Mouse (Mus musculus) spleen, adult 18-20 months (tissue): Measurements from ENCODE around the gene Appbp2.

ENCODE experiments used
- DNase-seq, 2 experiments: peaks; one replicate each; pipeline ENCODE4 v3.0.0; 2022; ENCODE audit warnings: mixed read lengths in 2 of 2

Gene Appbp2

DNA sequence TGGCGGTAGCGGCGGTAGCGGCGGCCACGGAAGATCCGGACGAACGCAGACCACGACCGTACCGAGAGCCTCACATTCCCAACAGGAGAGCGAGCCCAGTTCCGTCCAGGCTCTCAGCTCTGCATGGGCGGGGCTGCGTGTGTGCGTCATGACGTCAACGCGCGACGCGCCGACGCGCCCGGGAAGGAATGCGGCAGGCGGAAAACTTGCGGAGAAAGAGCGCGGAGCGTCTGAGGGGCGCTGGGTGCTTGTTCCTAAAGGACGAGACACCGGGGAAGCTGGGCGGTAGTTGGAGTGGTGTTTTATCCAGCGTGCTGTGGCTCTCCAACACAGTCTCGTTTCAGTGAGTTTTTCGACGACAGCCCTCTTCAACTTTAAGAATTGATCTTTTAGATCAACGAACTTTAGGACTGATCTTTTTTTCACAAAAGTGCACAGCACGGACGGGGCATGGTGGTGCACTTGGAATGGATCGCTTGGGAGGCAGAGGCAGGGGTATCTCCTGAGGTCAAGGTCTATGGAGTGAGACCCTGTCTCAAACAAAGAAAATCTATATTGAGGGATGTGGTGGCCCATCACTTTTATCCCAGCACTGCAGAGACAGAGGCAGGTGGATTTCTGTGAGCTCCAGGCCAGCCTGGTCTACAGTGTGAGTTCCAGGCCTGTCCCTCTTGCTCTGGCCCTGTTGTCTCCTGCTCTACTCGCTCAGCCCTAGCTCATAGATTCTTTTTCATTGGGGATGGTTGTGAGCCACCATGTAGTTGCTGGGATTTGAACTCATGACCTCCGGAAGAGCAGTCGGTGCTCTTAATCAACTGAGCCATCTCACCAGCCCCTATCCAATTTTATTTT lies at the start of gene Appbp2:
TSS of gene Appbp2 (minus strand) at position 141 of the 852 bp plus-strand sequence.
- peak; percentile 80 to 88 for DNase-seq

DNA sequence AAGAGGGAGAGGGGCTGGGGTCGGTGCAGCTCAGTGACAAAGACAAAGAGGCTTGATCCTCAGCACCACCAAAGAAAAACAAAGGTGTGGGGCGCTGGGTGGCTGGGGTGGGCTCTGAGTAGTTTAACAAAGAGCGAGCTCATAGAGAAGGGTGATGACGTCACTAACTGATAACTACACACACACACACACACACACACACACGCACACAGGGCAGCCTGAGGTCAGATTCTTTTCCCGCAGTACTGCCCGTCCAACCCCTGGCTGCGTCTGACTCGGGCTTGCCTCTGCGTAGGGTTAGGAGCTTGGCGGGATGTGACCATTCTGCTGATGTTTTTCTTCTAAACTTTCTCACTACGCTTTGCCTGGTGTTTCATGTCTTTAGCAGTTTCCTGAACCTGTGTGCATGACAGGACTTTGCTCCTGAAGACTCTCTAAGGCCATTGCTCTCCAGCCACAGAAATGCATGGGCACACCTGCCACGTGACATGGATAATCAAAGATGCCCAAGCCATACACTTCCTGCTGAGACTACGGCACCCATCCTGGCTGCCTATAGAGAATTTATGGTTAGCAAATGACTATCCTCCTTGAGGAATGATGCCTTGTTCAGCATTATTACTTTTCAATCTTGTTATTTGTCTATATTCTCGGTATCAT lies 46.4 kb upstream of the Appbp2 start:
- DNase-seq, result no peak

DNA sequence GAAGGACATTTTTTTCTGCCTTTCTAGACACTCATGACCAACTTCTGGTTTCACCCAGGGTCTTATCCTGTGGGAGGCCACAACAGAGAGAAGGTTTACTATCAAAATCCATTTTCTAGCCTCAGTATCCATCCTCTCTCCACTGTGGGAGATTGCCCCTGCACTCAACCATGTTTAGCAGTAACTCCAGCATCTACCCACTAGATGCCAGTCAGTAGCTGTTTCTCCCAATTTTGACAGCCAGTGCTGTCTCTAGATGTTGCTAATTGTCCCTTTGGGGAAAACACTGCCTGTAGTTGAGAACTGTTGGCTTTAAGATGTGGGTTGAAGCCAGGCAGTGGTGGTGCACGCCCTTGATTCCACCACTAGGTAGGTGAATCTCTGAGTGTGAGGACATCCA lies 43.2 kb upstream of the Appbp2 start:
- DNase-seq, result no peak

DNA sequence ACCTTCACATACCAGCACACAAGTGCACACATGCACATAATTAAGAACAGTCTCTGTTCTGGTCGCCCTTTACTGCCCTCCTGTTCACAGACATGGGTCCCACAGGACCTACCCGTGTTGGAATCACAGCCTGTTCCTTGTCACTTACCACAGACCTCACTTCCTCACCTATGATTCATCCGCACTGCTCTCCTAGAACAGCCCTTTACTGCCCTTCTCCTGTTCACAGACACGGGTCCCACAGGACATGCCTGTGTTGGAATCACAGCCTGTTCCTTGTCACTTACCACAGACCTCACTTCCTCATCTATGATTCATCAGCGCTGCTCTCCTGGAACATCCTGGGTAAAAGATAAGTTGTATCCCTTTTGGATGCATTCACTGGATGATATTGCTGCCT lies 42.7 kb upstream of the Appbp2 start:
- no peak for DNase-seq

DNA sequence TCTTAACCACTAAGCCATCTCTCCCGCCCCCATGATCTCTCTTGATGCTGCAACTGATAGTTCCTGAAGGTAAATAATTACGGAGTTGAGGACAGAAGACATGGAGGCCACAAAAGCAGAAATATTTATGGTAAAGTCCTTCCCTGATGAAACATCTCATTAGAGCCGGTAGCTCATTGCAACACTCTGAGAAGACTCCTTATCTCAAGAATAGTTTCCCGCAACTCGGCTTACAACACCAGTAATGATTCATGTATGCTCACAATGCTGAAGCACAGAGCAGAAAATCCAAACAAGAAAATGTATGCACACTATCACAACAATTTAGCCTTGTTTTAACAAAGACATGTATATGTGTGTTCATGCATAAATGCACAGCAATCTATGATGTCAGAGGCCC lies 40.2 kb upstream of the Appbp2 start:
- DNase-seq, result no peak

DNA sequence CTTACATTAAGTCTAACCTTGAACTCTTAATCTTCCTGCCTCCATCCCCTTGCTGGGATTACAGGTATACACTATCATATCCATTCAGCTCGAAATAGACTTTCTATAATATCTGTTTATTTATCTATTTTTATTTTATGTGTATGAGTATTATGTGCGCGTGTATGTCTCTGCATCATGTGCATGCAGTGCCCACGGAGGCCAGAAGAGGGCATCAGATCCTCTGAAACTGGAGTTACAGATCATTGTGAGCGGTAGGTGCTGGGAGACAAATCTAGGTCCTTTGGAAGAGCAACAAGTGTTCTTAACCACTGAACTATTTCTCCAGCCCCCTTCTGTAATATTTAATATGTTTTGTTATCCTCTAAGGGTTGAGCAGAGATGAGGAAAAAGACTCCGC lies 38.4 kb upstream of the Appbp2 start:
- peak in 1 of 2 experiments; percentile 6 for DNase-seq

DNA sequence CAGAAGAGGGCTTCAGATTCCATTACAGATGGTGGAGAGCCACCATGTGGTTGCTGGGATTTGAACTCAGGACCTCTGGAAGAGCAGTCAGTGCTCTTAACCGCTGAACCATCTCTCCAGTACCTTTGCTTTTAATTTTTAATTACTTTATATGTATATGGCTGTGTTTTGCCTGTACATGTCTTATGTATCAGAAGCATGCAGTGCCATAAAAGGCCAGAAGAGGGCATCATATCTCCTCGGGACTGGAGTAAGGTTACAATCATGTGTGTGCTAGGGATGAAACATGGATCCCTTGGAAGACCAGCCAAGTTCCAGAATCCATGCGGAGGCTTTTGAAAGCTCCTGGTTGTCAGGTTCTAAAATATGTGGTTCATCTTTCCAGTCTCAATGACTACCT lies 35.7 kb upstream of the Appbp2 start:
- DNase-seq, result peak in 1 of 2 experiments; percentile 57

DNA sequence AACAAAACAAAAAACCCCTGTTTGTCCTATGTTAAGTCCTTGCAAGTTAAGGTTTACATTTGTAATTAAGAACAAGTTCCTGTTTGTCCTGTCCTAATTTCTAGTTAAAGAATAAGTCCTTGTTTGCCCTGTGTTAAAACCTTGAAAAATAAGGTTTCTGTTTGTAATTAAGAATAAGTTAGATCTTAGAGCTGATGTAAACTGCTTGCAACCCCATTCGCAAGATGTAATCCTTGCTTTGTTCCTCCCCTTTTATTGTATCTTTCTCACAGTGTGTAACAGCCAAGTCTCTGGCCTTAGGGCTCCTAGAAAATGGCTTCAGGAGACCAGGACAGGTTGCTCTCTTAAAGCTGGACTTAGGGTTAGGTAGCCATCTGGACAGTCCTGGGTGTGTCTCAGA lies 32.5 kb upstream of the Appbp2 start:
- DNase-seq, result no peak

DNA sequence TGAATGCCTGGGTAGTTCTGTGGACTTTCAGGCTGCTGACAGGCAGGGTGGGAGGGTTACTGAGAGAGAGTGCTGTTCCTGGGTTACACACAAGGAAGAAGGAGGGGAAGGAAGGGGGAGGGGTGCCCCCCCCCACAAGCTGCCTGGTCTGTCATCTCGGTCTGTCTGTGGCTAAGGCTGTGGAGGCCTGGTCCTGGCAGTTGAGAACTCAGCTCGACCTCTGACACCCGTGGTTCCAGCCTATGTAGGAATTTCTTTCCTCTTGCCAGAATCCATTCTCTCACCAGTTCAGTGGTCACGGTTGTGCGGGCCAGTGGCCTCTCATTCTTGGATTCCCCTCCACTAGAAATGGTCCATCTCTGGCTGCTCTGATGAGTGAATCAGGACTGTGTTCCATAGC lies 29.7 kb upstream of the Appbp2 start:
- no peak for DNase-seq

DNA sequence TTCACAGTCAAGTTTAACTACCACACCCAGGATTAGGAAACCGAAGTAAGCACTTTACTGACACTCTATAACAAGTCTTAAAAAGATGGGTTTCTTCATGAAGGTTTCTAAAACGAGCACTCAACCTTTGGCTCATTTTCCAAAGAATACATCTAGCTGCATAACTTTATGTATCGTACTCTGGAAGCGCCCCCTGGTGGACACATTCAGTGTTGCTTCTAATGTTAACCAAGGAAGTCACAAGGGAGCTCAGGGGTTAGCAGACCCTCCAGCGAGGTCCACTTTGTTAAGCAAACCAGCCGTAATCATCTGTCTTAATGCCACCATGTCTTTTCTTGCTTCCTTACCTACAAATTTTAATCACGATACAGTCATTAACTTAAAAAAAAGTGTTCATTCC lies 26.3 kb upstream of the Appbp2 start:
- DNase-seq, result peak; percentile 20 to 79

DNA sequence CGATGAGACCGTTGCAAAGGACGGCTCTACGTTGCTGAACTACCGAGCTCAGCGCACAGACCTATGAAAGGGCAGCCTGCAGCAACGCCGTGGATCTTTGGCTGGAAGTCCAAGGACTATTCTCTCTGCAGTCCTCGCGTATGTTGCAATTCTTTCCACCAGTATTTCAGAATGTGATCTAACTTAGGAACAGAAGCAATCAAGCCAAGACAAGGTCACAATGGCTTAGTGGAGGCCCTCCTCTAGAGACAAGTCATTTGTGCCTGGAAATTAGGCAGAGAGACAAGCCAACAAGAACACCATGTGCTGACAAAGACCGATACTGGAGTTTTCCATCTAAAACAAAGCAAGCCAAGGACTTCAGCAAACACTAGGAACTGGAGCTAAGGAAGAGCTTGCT lies 24.0 kb upstream of the Appbp2 start:
- no peak for DNase-seq

DNA sequence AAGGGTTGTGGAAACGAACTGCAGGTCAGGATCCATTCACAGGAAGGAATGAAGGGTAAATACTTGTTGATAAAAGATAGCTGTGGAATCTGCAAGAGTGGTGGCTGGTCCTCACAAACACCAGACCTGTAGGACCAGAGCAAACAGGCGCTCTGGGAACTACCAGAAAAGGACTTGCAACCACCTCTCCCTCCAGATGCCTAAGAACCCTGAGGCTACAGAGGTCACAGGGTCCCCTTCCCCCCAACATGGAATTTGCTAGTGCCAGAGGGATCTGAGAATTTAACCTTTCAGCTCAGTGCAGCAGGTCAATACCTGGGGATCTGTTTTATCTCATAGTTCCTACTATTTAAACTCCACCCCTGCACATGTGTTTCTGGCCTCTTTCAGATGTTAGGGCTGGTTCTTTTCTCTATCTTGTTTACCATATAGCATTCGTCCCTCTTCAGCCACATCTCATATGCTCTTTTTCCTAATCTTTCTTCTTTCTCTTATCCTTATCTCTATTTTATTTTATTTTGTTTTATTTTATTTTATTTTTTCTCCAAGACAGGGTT lies 20.6 kb upstream of the Appbp2 start:
- DNase-seq, result no peak

DNA sequence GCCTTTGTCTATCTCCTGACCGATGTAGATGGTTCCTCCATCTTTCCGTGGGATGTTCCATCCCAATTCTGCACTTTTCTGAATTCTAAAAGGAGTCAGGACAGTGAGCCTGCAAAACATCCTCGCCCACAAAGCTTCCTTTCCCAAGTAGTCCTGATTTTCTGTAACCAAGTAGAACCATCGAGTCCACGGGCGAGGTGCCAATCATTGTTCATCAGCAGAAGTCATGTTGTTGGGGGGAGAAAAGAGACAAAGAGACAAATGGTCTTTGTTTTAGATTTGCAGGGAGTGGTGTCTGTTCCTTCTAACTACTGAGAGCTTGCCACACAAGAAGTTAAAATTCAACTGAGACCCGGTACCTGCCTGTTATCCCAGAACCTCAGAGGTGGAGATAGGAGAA lies 18.7 kb upstream of the Appbp2 start:
- DNase-seq, result no peak

DNA sequence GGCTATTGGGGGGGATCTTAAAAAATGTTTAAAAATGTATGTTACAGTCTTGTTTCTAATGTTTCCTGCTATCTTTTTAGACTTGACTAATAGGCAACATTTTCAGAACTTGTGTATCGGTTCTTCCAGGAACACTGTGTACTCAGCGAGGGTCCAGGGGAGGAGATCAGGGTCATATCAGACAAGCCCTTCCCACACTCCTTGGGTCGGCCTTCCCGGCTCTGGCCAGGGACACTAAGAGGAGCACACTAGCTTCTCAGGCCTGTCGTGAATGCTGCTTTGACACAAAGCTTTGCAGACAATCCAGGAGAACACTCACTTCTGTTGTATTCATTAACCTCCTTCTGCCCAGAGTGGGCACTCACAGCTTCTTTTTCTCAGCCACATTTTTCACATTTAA lies 18.1 kb upstream of the Appbp2 start:
- no peak for DNase-seq

DNA sequence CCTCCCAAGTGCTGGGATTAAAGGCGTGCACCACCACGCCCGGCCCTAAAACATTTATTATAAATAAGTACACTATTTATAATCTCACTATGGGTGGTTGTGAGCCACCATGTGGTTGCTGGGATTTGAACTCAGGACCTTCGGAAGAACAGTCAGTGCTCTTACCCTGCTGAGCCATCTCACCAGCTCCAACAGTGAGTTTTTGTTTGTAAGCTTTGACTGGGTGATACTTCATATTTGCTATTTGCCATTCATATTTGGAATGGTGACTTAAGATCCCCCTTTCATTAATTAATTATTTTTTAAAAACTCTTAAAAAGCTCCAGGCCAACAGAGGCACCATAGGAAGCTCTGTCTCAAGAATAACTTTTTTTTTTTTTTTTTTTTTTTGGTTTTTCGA lies 17.0 kb upstream of the Appbp2 start:
- no peak for DNase-seq

DNA sequence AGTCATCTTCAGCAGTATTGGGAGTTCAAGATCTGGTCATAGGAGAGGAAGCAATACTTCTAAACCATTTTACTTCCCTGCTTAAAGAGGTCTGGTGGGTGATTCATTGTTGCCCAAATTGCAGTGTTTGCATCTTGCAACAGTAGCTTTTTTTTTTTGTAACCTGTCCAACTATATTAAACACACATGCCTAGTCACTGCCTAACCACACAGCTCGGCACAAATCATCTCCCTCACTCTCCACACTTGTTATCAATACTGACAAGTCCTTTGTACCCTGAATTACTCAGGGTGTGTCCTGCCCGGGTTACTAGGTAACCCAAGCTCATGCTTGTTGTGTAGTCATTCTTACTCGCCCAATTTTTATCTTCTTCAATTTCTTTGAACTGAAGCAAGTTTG lies 15.5 kb upstream of the Appbp2 start:
- DNase-seq, result no peak

DNA sequence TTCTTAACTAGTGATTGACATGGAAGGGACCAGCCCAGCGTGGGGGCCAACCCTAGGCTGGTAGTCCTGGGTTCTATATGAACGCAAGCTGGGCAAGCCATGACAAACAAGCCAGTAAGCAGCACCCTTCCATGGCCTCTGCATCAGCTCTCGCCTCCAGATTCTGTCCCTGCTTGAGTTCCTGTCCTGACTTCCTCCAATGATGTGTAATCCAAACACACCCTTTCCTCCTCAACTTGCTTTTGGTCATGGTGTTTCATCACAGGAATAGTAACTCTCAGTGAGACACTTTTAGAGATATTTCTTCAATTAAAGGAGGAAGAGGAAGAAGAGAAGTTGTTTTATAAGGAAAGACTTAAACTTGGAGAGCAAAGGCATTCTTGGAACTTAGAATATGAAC lies 14.4 kb upstream of the Appbp2 start:
- DNase-seq, result no peak

DNA sequence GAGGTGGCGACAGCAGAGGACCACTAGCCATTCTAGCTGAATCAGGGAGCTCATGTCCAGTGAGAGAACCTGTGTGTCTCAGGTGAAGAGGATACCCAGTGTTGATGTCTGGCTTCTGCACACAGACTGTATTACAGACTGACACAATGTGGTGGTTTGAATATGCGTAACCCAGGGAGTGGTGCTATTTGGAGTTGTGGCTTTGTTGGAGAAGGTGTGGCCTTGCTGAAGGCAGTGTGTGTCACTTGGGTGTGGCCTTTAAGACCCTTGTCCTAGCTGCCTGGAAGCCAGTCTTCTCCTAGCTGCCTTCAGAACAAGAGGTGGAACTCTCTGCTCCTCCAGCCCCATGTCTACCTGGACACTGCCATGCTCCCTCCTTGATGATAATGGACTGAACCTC lies 13.2 kb upstream of the Appbp2 start:
- DNase-seq, result no peak

DNA sequence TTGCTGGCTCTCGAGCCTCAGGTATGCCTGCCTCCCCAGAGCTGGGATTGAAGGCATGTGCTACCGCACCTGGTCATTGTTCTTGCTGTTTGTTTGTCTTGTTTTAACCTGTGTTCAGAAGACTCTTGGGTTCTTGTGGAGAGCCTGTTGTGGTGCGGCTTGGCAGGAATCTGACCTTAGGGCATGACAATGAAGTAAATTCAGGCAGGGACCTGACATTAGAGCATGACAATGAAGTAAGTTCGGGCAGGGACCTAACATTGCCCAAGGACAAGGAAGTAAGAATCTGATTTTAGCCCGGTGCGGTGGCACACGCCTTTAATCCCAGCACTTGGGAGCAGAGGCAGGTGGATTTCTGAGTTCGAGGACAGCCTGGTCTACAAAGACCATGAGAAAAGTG lies 6.3 kb upstream of the Appbp2 start:
- no peak for DNase-seq

DNA sequence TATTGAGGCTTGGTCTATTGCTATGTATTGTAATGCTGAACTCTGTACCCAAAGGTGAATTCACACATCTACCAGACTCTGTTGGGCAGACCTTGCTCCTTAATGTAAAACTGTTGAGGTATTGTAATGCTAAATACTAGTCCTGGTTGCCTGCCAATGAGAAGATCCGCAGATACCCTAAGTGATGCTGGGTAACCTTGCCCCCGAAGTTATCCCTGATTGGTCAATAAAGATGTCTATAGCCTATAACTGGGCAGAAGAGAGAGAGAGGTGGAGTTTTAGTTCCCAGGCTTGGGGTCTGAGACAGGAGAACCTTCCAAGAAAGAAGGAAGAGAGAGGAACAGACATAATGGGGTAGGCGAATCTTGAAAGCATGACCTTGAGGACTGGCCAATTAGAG lies 5.3 kb upstream of the Appbp2 start:
- DNase-seq, result no peak

DNA sequence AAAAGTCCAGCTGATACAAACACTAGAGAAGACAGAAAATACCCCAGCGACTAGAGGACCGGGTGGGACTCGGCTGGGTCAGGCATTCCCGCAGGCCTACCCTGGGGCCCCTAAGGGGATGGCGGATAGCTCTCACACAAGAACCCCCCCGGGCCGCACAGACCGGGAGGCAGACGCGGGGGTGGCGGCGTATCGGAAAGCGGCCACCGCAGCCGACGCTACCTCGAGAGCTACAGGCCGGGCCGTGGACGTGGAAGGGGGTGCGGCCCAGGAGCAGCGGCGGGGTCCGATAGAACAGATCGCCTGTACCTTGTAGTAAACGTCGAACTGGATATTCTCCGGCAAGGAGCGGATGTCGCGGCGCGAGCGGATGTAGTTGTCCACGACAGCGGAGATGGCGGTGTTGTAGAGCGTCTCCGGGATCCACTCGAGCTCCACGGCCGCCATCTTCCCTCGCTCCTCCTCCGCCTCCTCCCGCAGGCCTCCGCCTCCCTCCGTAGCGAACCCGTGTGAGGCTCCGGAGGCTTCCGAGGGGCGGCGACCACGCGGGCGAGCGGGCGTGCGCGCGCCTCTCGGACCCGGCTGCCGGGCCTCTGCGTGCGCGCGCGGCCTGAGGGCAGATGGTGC lies 454 bp downstream of the Appbp2 start:
- peak; percentile 76 to 77 for DNase-seq

DNA sequence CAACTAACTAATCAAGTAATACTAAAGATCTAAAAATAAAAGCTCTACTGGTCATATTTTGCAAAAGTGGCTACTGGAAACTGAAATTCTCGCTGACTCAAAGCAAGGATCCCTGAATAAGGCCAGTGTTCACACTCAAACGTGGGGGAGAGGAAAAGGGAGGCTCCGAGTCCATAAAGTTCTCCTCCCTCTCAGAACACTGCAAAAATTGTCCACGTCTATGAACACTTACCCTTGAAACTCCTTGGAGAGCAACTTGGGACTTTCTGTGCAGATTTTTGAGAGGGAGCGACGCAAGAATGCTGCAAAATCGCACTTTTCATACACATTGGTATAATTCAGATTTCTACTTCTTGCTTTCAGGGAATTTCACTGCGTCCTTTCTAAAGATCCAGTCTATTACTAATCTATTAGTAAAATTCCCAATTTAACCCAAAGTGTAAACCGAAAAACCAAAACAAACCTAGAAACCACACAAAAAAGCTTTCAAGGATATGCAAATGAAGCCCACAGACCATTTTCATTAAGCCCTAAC lies 1.2 kb downstream of the Appbp2 start:
- DNase-seq, result no peak

DNA sequence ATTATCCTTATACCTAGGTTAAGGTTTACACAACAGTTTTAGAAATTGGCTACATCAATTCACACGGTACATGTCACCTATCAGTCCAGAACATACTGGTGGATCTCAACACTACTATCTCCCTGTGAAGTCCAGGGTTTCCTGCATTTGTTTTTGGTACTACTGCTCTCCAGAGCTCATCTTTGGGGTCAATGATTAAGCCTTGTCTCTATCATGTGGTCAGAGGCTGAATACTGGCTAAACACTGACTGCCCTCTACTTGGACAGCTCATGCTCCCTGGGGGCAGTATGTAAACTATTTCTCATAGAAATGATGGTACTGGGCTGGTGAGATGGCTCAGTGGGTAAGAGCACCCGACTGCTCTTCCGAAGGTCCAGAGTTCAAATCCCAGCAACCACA lies 11.7 kb downstream of the Appbp2 start:
- DNase-seq, result no peak

DNA sequence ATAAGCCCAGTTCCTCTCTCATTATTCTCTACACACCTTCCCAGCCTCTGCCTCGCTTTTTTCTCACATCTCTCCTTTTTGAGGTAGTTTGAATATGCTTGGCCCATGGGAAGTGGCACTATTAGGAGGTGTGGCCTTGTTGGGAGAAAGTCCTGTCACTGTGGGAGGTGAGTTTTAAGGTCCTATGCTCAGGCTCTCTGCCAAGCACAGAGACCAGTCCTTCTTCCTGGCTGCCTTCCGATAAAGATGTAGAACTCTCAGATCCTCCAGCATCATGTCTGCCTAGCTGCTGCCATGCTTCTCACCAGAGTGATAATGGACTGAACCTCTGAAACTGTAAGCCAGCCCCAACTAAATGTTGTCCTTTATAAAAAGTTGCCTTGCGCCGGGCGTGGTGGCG lies 12.4 kb downstream of the Appbp2 start:
- no peak for DNase-seq
